Mouse (Mus musculus): Measurements from ENCODE around the gene Herpud2.

DNA sequence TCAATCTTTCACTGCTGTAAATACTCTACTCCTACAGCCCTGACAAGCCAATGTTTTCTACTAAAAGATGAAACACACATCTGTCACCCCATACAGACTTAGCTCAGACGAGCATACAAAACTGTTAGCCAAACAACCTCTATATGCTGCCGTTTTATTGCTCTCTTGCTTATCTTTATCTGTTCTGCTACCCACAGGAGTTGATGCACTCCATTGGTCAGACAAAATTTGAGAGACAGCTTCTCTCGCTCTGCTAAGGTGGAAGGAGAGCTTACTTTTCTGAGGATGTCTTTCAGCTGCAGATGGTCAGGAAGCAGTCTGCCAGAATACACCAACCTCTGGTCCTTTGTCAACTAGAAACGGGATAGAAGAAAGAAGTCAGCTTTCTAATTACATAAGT, 18.7 kb downstream of the Herpud2 start:
- TF ChIP-seq POLR2A (IDR thresholded peaks at IDR 0.05; ENCODE audit: insufficient read depth, low read depth, low read length): no peak
- no peak for TF ChIP-seq CTCF (IDR thresholded peaks at IDR 0.05)
- no peak for TF ChIP-seq EP300 (IDR thresholded peaks at IDR 0.05; ENCODE audit: insufficient read depth, low read depth, low read length)
